ENCODE assay signal across 20 mouse cellular contexts in genomic region chr17:34957291-34957690, GRCm38 (mm10). TPM values are rescaled to one million over a fixed set of nuclear protein-coding genes. Genes with fewer than 3 reads are reported as not detected.
"Had no signal": no experiment of that assay in that cellular context is flagged by ENCODE, and none has a peak within 500 bp of the region (broad histone marks: within the 10 kb centered on the region; RNA-seq: fewer than 3 reads in every experiment).

No protein-coding gene starts in this region.

RNA-seq across cellular contexts. Expression of gene Hspa1b, which starts 1.7 kb away (rescaled TPM):
- polyA plus RNA-seq: liver, embryonic 16.5 days; midbrain, embryonic 12.5 days had no signal

RNA-seq across cellular contexts. Expression of gene Gm20481, which starts 12.4 kb away (rescaled TPM):
- total RNA-seq: layer of hippocampus, adult 2 months; layer of hippocampus, postnatal 25 days; left cerebral cortex, postnatal 25 days; megakaryocyte, adult 5-6 weeks; neutrophil, adult 5-6 weeks had no signal
- polyA plus RNA-seq: kidney, postnatal 0 days; large intestine, adult 2 months; limb, embryonic 10.5 days; limb, embryonic 13.5 days; liver, embryonic 13.5 days; liver, embryonic 16.5 days; lung, adult 2 months; lung, postnatal 0 days; macrophage; midbrain, embryonic 12.5 days; midbrain, embryonic 15.5 days; neural tube, embryonic 13.5 days; spleen, adult 2 months; stomach, embryonic 14.5 days; thymus, adult 2 months had no signal

RNA-seq across cellular contexts. Expression of gene Hspa1l, which starts 15.2 kb away (rescaled TPM):
- total RNA-seq: neutrophil, adult 5-6 weeks had no signal
